Mouse (Mus musculus): ENCODE measurements around the gene Slc38a5.
A peak's percentile ranks its signal among the peaks of the same experiment; 100 is the strongest.

Gene Slc38a5

DNA sequence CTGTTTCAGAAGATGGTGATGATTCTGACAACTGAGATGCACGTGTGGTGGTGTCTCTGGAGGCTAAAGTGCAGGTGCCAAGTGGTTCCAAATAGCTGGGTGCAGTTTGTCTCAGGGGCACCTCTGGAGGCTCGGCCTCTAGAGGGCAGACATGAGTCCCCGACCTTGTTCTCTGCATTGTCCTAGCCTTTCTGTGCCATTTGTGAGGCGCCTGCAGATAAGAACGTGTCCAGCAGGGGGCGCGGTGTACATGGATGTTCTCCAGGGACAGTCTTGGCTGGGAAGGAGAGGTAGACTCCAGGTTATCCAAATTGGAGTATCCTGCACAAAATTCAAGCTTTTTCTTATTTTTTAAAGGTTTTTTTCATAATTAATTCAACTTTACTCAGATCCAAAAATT lies 44.0 kb downstream of the Slc38a5 start:
- peak; percentile 55 to 69 for DNase-seq

DNA sequence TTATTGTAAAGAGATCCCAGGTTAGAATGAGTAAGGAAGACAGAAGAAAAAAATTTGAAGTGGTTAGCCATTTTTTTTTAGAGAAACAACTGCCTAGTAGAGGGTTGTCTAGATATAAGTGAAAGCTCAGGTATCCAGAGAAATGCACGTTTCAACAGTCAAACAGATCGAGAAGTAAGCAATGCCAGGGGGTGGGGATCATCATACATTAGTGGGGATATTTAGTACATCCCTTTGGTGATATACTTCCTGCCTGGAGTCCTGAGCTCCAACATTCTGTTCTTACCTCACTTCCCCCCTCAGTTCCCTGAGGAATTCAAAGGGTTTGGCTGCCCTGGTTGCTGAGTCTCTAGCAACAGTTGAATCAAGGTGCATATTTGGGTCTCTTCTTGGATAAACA lies 56.2 kb downstream of the Slc38a5 start, which contains the start of gene Ssxb10:
TSS of gene Ssxb10 (plus strand) at position 301 of the 400 bp plus-strand sequence.
- no peak for DNase-seq
